Mouse (Mus musculus) C2C12 (cell line): Measurements from ENCODE around the gene Hspa1a. TPM values are rescaled to one million over a fixed set of nuclear protein-coding genes. Genes with fewer than 3 reads are reported as not detected.
"Not testable (repeated sequence)": the region's sequence is repeated elsewhere in the genome, so short reads cannot be mapped to it uniquely, and the experiment has no call there.

Experiments
- H3K27me3 ChIP-seq: one replicate; pipeline ENCODE4 v1.6.1; 2011; ENCODE audit not compliant: control insufficient read depth, insufficient read depth, insufficient read length
- H3K36me3 ChIP-seq: one replicate; pipeline ENCODE4 v1.6.1; 2011; ENCODE audit not compliant: control insufficient read depth, insufficient read depth
- H3K4me3 ChIP-seq: one replicate; pipeline ENCODE4 v1.5.1; 2011; ENCODE audit warnings: mild to moderate bottlenecking, control low read depth; ENCODE audit not compliant: poor library complexity, insufficient read depth, severe bottlenecking
- H3K79me2 ChIP-seq: one replicate; pipeline ENCODE4 v1.6.1; 2011; ENCODE audit not compliant: control insufficient read depth, insufficient read depth
- H3K79me3 ChIP-seq: one replicate; pipeline ENCODE4 v1.6.1; 2011; ENCODE audit warnings: low read depth, control low read depth
- H3ac ChIP-seq: one replicate; pipeline ENCODE3; 2011; ENCODE audit warnings: low read depth; ENCODE audit not compliant: control insufficient read depth, insufficient read length
- CEBPB ChIP-seq: IDR thresholded peaks from one replicate; pipeline ENCODE4 v1.6.1; 2011; ENCODE audit warnings: low read depth, mild to moderate bottlenecking, control low read depth, moderate library complexity
- CTCF ChIP-seq: IDR thresholded peaks from one replicate; pipeline ENCODE4 v1.5.1; 2011; ENCODE audit not compliant: control insufficient read depth, insufficient read depth, insufficient read length
- FOSL1 ChIP-seq: IDR thresholded peaks from one replicate; pipeline ENCODE4 v1.8.0; 2011; ENCODE audit warnings: mild to moderate bottlenecking, low read length; ENCODE audit not compliant: poor library complexity, insufficient read depth, severe bottlenecking
- MAX ChIP-seq: IDR thresholded peaks from one replicate; pipeline ENCODE4 v1.6.1; 2011; ENCODE audit warnings: mild to moderate bottlenecking, control low read depth
- MYOD1 ChIP-seq: IDR thresholded peaks from one replicate; pipeline ENCODE4 v1.6.1; 2011; ENCODE audit warnings: low read depth; ENCODE audit not compliant: control insufficient read depth, insufficient read length
- MYOG ChIP-seq: IDR thresholded peaks from one replicate; pipeline ENCODE4 v1.6.1; 2011; ENCODE audit not compliant: control insufficient read depth, insufficient read length; ENCODE audit errors: extremely low read depth
- USF1 ChIP-seq: IDR thresholded peaks from one replicate; pipeline ENCODE4 v1.6.1; 2011; ENCODE audit warnings: low read depth, mild to moderate bottlenecking, control low read depth, moderate library complexity
- long read RNA-seq, 2 experiments: library from polyadenylated mRNA; unstranded; transcript quantifications; one replicate each; pipeline ENCODE4 v2.0.0; 2019 to 2020
- polyA plus RNA-seq: library from polyadenylated mRNA; unstranded; fragments of >200 nt; fragmentation: generic; extraction: Trizol; gene quantifications from one replicate; pipeline ENCODE4 v1.2.1, GENCODE M21; 2012; ENCODE audit warnings: missing spikeins

Hspa1a gene
- polyA plus RNA-seq, result 1.8 TPM
- long read RNA-seq, experiment 1, partial matches to known transcripts, result 0 of 1 reads
- long read RNA-seq, experiment 1, other reads (novel, unspliced or antisense), result 0 of 1 reads
- long read RNA-seq, experiment 2, transcript Hspa1a-201 (1 exons, 2,967 nt), result major isoform, 5 of 5 reads
- long read RNA-seq, experiment 2, partial matches to known transcripts, result 0 of 5 reads
- long read RNA-seq, experiment 2, other reads (novel, unspliced or antisense), result 0 of 5 reads

DNA sequence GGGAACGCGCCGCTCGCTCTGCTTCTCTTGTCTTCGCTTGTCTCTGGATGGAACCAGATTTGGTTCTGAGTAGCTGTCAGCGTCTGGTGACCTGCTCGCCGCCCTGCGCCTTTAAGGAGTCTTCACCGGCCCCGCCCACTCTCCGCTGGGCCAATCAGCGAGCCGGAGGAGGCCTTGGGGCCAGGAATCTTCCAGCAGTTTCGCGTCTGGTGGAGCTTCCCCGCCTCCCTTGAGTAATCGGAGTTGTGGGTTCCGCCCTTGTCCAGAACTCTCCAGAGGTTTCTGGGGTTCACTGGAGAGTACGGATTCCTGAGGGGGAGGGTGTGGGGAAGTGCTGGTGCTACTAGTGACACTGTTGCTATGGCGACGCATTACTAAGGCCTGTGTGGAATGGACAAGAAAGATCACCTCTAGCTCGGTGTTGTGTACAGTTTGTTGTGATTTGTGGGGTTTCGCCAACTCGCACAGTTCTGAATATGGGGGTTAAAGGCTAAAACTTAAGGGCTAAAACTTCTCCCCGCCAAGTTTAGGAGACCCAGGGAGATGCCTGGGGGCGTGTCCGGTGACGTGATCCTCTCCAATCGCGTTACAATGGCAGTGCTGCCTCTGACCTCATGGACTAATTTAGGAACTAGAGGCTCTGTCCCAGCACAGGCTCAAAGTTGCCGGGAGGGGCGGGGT is at the start of gene Hspa1a, which contains the start of gene Hspa1l:
Hspa1a (minus strand) TSS at position 88 of the 681 bp plus-strand sequence.
Hspa1l (plus strand) TSS at position 635 of the 681 bp plus-strand sequence.
- not testable (repeated sequence) for H3K79me2 ChIP-seq, H3ac ChIP-seq, H3K4me3 ChIP-seq, H3K27me3 ChIP-seq, H3K79me3 ChIP-seq, H3K36me3 ChIP-seq

GRCm38 (mm10) chr17:35021163-35021808 is 49.3 kb upstream of the Hspa1a start:
- Histone ChIP-seq H3K79me3 (no peaks in the 10 kb centered on the region), H3ac (no peak overlapping the region), H3K4me3 (no peak overlapping the region), H3K36me3 (no peaks in the 10 kb centered on the region), H3K79me2 (no peaks in the 10 kb centered on the region), H3K27me3 (no peaks in the 10 kb centered on the region)
- peak; percentile 79 for TF ChIP-seq CTCF
- no peak for TF ChIP-seq CEBPB
- TF ChIP-seq MAX, result no peak
- TF ChIP-seq USF1, result no peak
- TF ChIP-seq MYOD1, result no peak
- no peak for TF ChIP-seq MYOG

DNA sequence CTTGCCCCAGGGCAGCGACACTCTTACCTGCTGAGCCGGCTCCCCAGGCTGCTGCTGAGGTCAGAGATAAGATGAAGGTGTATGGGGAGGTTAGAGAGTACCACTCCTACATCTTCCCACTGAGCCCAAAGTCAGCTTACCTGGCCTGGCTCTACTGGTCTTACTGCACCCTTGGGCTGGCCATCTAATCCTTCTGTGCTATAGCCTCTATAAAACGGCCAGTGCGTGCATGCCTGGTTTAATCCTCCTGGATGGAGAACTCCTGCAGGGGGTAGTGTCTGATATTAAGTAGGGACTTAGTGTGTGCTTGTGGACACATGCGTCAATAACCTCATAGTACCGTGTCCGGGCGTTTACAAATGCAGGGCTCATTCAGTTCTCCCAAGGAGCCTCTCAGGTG is 48.6 kb upstream of the Hspa1a start:
- Histone ChIP-seq H3K36me3 (peaks cover 7% of the 10 kb centered on the region), H3K79me2 (no peaks in the 10 kb centered on the region), H3ac (no peak overlapping the region), H3K27me3 (no peaks in the 10 kb centered on the region), H3K79me3 (no peaks in the 10 kb centered on the region), H3K4me3 (no peak overlapping the region)
- TF ChIP-seq CTCF (no peak), CEBPB (no peak), MYOD1 (no peak), MYOG (no peak), USF1 (no peak), FOSL1 (no peak)

GRCm38 (mm10) chr17:35019894-35020293 is 47.9 kb upstream of the Hspa1a start:
- TF ChIP-seq MYOD1 (no peak), CTCF (no peak), USF1 (no peak), CEBPB (no peak), FOSL1 (no peak), MYOG (no peak), MAX (no peak)
- no peaks in the 10 kb centered on the region for H3K27me3 ChIP-seq
- H3K36me3 ChIP-seq, result peaks cover 11% of the 10 kb centered on the region
- H3K79me2 ChIP-seq, result no peaks in the 10 kb centered on the region
- no peak overlapping the region for H3K4me3 ChIP-seq
- no peaks in the 10 kb centered on the region for H3K79me3 ChIP-seq
- H3ac ChIP-seq, result no peak overlapping the region

DNA sequence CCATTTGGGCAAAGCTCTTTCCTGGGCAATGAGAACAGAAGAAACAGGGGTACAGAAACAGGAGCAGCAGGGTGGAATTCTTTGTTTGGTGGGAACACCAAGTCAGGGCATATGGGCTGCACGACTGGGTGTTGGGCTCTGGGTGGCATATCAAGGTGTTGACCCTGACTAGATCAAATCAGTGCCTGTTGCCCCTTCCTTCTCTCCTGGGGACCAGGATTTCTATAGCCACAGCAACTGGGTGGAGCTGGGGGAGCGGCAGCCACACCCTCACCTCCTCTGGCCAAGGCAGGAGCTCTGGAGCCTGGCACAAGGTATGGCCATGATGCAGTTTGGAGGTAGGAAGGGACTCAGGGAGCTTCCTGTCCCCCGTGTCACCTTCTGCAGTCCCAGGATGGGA is 46.2 kb upstream of the Hspa1a start:
- no peak overlapping the region for H3K4me3 ChIP-seq
- TF ChIP-seq CEBPB (no peak), CTCF (no peak), MYOG (no peak), FOSL1 (no peak), USF1 (no peak), MAX (no peak), MYOD1 (no peak)
- no peaks in the 10 kb centered on the region for H3K27me3 ChIP-seq
- no peaks in the 10 kb centered on the region for H3K79me3 ChIP-seq
- no peaks in the 10 kb centered on the region for H3K79me2 ChIP-seq
- H3K36me3 ChIP-seq, result peaks cover 27% of the 10 kb centered on the region
- no peak overlapping the region for H3ac ChIP-seq

GRCm38 (mm10) chr17:35017706-35018030 is 45.7 kb upstream of the Hspa1a start:
- TF ChIP-seq CEBPB (no peak), MAX (no peak), MYOG (no peak), FOSL1 (no peak), MYOD1 (no peak), CTCF (no peak), USF1 (no peak)
- no peaks in the 10 kb centered on the region for H3K79me2 ChIP-seq
- H3ac ChIP-seq, result no peak overlapping the region
- H3K27me3 ChIP-seq, result no peaks in the 10 kb centered on the region
- H3K36me3 ChIP-seq, result peaks cover 32% of the 10 kb centered on the region
- H3K79me3 ChIP-seq, result no peaks in the 10 kb centered on the region
- no peak overlapping the region for H3K4me3 ChIP-seq
